Mouse (Mus musculus): ENCODE data around the gene Sec24b.

- TF ChIP-seq CTCF (IDR thresholded peaks at IDR 0.05; ENCODE audit: low read depth): no peak
- TF ChIP-seq EP300 (IDR thresholded peaks at IDR 0.05; ENCODE audit: low read depth): no peak
Measured at GRCm38 (mm10) chr3:130026181-130026580, 35.2 kb downstream of the Sec24b start.
